Mouse (Mus musculus): ENCODE results near the gene B3gnt6. TPM values are rescaled to one million over a fixed set of nuclear protein-coding genes. Genes with fewer than 3 reads are reported as not detected.

The B3gnt6 gene
- polyA plus RNA-seq, 1 experiment from 2014 or later, result not detected

DNA sequence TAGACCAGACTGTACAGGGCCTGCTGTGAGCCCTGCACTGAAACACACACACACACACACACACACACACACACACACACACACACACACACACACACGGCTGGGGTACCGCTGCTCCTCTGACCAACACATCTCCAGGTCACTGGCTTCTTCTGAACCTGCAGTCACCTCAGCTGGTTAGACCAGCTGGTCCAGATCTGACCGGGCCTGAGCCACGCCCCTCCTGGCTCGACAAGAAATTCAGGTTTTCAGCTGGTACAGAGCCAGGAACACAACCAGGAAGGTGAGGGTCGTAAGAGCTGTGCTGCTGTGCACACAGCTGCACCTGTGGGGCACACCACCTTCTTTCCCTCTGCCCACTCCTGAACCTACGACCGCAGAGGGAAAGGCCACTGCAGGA, 40.8 kb downstream of the B3gnt6 start:
- Histone ChIP-seq H3K9ac (no peak overlapping the region), H3K4me1 (ENCODE audit: insufficient read depth) (peaks cover 38% of the 10 kb centered on the region), H3K4me3 (ENCODE audit: low read depth, low read length) (no peak overlapping the region), H3K4me2 (peak overlapping the region; percentile 23; the same call in 1 of the 2 replicates), H3K36me3 (ENCODE audit: insufficient read depth) (no peaks in the 10 kb centered on the region), H3K27ac (ENCODE audit: low read depth) (peak overlapping the region; percentile 60; the same call in 1 of the 2 replicates), H3K9me3 (ENCODE audit: low read depth, low read length) (no peaks in the 10 kb centered on the region), H3K27me3 (ENCODE audit: insufficient read depth, low read length) (no peaks in the 10 kb centered on the region)
- TF ChIP-seq CTCF (IDR thresholded peaks at IDR 0.05; ENCODE audit: low read depth), result no peak
- DNase-seq, result peak; percentile 76
- WGBS, result 26% methylated on average over 8 of the region's 8 CpGs
- peak; percentile 36; the same call in 1 of the 2 replicates for ATAC-seq (ENCODE audit: insufficient read depth)

DNA sequence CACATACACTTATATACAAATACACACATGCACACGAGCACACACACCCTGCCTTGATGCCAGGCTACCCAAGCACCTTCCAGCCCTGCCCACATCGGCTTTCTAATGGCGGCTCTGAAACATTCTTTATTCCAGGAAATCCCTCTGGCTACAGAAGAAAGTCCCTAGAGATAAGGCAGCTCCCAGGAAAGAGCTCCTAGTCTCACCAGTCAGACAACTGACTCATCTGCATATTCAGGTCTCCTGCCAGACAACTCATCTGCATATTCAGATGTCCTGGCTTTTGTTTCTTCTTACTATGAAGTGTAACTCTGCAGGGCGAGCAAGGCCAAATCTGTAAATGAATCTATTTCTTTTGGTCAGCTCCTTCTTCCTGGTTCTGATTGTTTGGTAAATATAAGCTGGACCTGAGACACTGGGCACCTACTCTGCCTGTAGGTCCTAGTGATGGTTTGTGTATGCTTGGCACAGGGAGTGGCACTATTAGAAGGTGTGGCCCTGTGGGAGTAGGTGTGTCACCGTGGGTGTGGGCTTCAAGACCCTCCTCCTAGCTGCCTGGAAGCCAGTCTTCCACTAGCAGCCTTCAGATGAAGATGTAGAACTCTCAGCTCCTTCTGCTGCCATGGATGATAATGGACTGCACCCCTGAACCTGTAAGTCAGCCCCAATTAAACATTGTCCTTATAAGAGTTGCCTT, 41.5 kb downstream of the B3gnt6 start:
- Histone ChIP-seq H3K27me3 (ENCODE audit: insufficient read depth, low read length) (no peaks in the 10 kb centered on the region), H3K4me3 (ENCODE audit: low read depth, low read length) (no peak overlapping the region), H3K9ac (no peak overlapping the region), H3K9me3 (ENCODE audit: low read depth, low read length) (no peaks in the 10 kb centered on the region), H3K4me2 (peak overlapping the region; percentile 23; the same call in 1 of the 2 replicates), H3K36me3 (ENCODE audit: insufficient read depth) (no peaks in the 10 kb centered on the region), H3K4me1 (ENCODE audit: insufficient read depth) (peaks cover 38% of the 10 kb centered on the region), H3K27ac (ENCODE audit: low read depth) (peak overlapping the region; percentile 16; the same call in 1 of the 2 replicates)
- ATAC-seq (ENCODE audit: insufficient read depth) (no peak), DNase-seq (no peak)
- no peak for TF ChIP-seq CTCF (IDR thresholded peaks at IDR 0.05; ENCODE audit: low read depth)
- 55% methylated on average over 5 of the region's 5 CpGs for WGBS

DNA sequence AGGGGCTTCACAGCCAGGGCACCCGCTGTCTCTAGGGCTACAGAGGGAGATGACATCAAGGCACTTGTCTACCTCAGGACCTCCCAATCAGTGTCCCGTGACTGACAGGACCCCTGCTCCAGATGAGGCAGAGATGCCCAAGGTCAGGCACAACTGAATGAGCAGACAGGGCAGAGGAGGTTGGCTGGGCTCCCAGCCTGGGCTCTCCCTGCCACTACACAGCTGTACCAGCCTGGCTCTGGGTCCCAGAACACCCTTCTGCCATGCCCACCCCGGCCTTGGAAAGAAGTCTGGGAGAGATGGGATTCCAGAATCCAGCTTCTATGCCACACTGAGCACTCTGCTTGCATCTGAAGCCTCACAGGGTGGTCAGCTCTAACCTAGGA, 43.0 kb downstream of the B3gnt6 start:
- H3K9ac ChIP-seq, result no peak overlapping the region
- H3K9me3 ChIP-seq (ENCODE audit: low read depth, low read length), result no peaks in the 10 kb centered on the region
- no peak for ATAC-seq (ENCODE audit: insufficient read depth)
- no peak for TF ChIP-seq CTCF (IDR thresholded peaks at IDR 0.05; ENCODE audit: low read depth)
- no peaks in the 10 kb centered on the region for H3K36me3 ChIP-seq (ENCODE audit: insufficient read depth)
- no peak overlapping the region for H3K4me2 ChIP-seq
- WGBS, result 53% methylated on average over 3 of the region's 3 CpGs
- no peak overlapping the region; the same call in 1 of the 2 replicates for H3K27ac ChIP-seq (ENCODE audit: low read depth)
- no peak overlapping the region for H3K4me3 ChIP-seq (ENCODE audit: low read depth, low read length)
- peaks cover 29% of the 10 kb centered on the region for H3K4me1 ChIP-seq (ENCODE audit: insufficient read depth)
- no peaks in the 10 kb centered on the region for H3K27me3 ChIP-seq (ENCODE audit: insufficient read depth, low read length)
- DNase-seq, result no peak

DNA sequence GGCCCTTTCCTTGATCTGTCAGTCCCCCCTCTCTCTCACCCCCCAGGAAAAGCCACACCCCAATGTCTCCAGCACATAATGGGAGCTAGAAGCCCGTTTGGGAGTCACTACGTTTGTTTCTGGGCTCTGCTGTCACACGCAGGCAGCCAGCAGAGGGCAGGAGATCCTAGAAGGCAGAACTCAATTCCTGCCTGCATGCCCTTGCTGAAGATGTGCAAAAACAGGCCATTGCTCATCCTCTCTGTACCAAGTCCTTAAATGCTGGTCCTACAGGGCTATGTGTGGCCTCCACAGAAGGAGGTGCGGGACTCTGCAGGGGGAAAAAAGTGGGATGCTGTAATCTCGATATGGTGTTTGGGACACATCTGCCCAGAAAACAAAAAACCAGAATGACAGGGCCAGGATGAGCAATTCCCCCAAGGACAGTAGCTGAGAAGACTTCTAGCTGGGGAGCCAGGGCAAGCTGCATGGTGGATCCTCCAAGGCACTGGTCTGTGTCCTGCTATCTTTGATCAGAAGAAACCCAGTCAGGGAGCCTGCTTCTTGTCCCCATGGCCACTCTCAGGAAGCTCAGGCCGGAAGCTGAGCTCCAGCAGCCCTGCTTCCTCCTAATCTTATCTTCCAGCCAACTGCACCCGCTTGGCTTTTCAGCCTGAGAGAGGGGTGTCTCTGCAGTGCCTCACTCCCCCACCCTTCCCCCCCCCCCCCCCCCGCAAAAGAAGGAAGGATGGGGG, 43.6 kb downstream of the B3gnt6 start:
- Histone ChIP-seq H3K36me3 (ENCODE audit: insufficient read depth) (no peaks in the 10 kb centered on the region), H3K4me3 (ENCODE audit: low read depth, low read length) (no peak overlapping the region), H3K27me3 (ENCODE audit: insufficient read depth, low read length) (no peaks in the 10 kb centered on the region), H3K9me3 (ENCODE audit: low read depth, low read length) (no peaks in the 10 kb centered on the region), H3K27ac (ENCODE audit: low read depth) (no peak overlapping the region; the same call in 1 of the 2 replicates), H3K4me2 (no peak overlapping the region), H3K4me1 (ENCODE audit: insufficient read depth) (peaks cover 24% of the 10 kb centered on the region), H3K9ac (no peak overlapping the region)
- DNase-seq, result peak; percentile 85
- peak; percentile 91 for TF ChIP-seq CTCF (IDR thresholded peaks at IDR 0.05; ENCODE audit: low read depth)
- WGBS, result 23% methylated on average over 7 of the region's 8 CpGs
- peak; percentile 39; the same call in 1 of the 2 replicates for ATAC-seq (ENCODE audit: insufficient read depth)

DNA sequence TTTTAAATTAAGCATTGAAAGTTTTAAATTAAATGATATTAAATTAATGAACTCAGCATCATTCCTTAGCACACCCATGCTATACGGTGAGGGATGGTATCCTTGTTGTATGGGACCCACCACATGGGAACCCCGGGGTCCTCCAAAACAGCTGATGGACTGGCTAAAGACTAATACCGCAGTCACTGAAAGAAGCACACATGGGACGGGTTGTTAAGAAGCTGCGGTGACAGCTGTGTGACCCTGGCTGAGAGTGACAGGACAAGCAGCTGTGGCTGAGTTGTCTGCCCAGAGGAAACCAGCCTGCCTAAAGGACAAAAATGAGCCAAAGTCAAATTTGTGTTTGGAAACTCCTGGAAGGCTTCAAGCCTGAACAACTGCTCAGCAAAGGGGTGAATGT, 45.4 kb downstream of the B3gnt6 start:
- Histone ChIP-seq H3K4me3 (ENCODE audit: low read depth, low read length) (no peak overlapping the region), H3K4me1 (ENCODE audit: insufficient read depth) (0 out of 2 replicates have a peak, but pooled peaks cover 6% of the 10 kb centered on the region), H3K9me3 (ENCODE audit: low read depth, low read length) (no peaks in the 10 kb centered on the region), H3K27ac (ENCODE audit: low read depth) (no peak overlapping the region), H3K4me2 (no peak overlapping the region), H3K9ac (no peak overlapping the region; the same call in 1 of the 2 replicates), H3K36me3 (ENCODE audit: insufficient read depth) (no peaks in the 10 kb centered on the region), H3K27me3 (ENCODE audit: insufficient read depth, low read length) (no peaks in the 10 kb centered on the region)
- ATAC-seq (ENCODE audit: insufficient read depth) (no peak), DNase-seq (no peak)
- WGBS, result 52% methylated on average over 5 of the region's 5 CpGs
- TF ChIP-seq CTCF (IDR thresholded peaks at IDR 0.05; ENCODE audit: low read depth), result no peak

DNA sequence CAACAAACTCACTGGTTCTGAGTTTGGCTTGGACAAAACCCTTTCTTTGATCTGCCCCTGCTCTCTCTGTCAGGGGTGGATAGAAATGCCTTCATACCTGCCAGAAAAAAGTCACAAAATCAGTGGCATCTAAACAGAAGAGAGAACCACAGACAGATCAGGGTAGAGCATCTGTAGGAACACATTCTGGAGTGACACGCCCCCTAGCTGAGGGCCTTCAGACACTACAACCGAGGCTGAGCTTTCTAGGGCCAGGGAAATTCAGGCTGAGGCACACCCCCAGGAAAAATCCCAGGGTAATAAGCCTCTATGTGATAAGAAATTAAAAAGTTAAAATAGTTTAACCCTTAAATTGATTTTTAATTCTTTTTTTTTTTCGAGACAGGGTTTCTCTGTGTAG, 45.9 kb downstream of the B3gnt6 start:
- 0 out of 2 replicates have a peak, but pooled peaks cover 4% of the 10 kb centered on the region for H3K4me1 ChIP-seq (ENCODE audit: insufficient read depth)
- ATAC-seq (ENCODE audit: insufficient read depth), result no peak

DNA sequence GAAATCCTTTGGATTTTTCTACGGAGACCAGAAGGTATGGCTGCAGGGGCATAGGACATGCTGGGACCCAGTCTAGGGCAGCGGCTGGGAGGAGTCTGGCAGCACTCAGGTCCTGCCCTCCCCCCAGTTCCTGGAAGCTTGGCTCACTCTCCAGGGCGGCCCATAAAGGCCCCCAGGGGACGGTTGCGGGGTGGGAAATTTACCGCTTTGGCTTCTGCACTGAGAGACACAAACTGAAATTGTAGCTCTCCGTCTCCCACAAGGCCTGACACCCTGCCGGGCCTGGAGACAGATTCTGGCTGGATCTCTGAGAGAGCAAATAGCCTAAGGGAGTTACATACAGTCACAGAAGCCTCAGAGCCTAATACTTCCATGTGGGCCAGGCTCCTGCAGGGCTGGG, 46.9 kb downstream of the B3gnt6 start:
- no peak for ATAC-seq (ENCODE audit: insufficient read depth)
- H3K27ac ChIP-seq (ENCODE audit: low read depth), result no peak overlapping the region
- H3K36me3 ChIP-seq (ENCODE audit: insufficient read depth), result no peaks in the 10 kb centered on the region
- no peaks in the 10 kb centered on the region for H3K27me3 ChIP-seq (ENCODE audit: insufficient read depth, low read length)
- no peaks in the 10 kb centered on the region for H3K9me3 ChIP-seq (ENCODE audit: low read depth, low read length)
- no peak overlapping the region for H3K4me2 ChIP-seq
- no peak for DNase-seq
- no peak overlapping the region for H3K4me3 ChIP-seq (ENCODE audit: low read depth, low read length)
- H3K4me1 ChIP-seq (ENCODE audit: insufficient read depth), result 0 out of 2 replicates have a peak, but pooled peaks cover 4% of the 10 kb centered on the region
- no peak for TF ChIP-seq CTCF (IDR thresholded peaks at IDR 0.05; ENCODE audit: low read depth)
- no peak overlapping the region for H3K9ac ChIP-seq
- WGBS, result 57% methylated on average over 8 of the region's 8 CpGs

More for the DNA sequence above, 45.9 kb downstream of the B3gnt6 start:
- Histone ChIP-seq H3K36me3 (ENCODE audit: insufficient read depth) (no peaks in the 10 kb centered on the region), H3K27me3 (ENCODE audit: insufficient read depth, low read length) (no peaks in the 10 kb centered on the region), H3K27ac (ENCODE audit: low read depth) (no peak overlapping the region), H3K4me2 (no peak overlapping the region), H3K9me3 (ENCODE audit: low read depth, low read length) (no peaks in the 10 kb centered on the region), H3K4me3 (ENCODE audit: low read depth, low read length) (no peak overlapping the region), H3K9ac (no peak overlapping the region)
- WGBS, result 39% methylated on average over 3 of the region's 3 CpGs
- no peak for DNase-seq
- peak; percentile 42; the same call in 1 of the 2 replicates for TF ChIP-seq CTCF (IDR thresholded peaks at IDR 0.05; ENCODE audit: low read depth)
